Mouse (Mus musculus) myocyte (in vitro differentiated cells): Measurements from ENCODE around the gene Tmem248.

ENCODE experiments used
- E2F4 ChIP-seq: IDR thresholded peaks from one replicate; pipeline ENCODE4 v1.6.1; 2011; ENCODE audit warnings: mild to moderate bottlenecking, control low read depth, moderate library complexity; ENCODE audit not compliant: insufficient read depth
- MAX ChIP-seq: IDR thresholded peaks from one replicate; pipeline ENCODE4 v1.6.1; 2011; ENCODE audit warnings: low read depth, mild to moderate bottlenecking, control low read depth
- MYOD1 ChIP-seq, 3 experiments: IDR thresholded peaks; one replicate each; pipeline ENCODE4 v1.6.1; 2011; ENCODE audit warnings: control low read depth in 2 of 3, low read depth in 2 of 3, mild to moderate bottlenecking in 2 of 3, moderate library complexity in 1 of 3; ENCODE audit not compliant: insufficient read length in 2 of 3, control insufficient read depth in 1 of 3
- MYOG ChIP-seq, 3 experiments: IDR thresholded peaks; one replicate each; pipeline ENCODE4 v1.6.1; 2011; ENCODE audit warnings: control low read depth in 2 of 3, low read depth in 2 of 3, mild to moderate bottlenecking in 2 of 3; ENCODE audit not compliant: insufficient read length in 2 of 3, control insufficient read depth in 1 of 3, insufficient read depth in 1 of 3
- POLR2A ChIP-seq: IDR thresholded peaks from one replicate; pipeline ENCODE4 v1.6.1; 2011; ENCODE audit warnings: low read depth, mild to moderate bottlenecking, control low read depth, moderate library complexity; ENCODE audit not compliant: insufficient read length
- SRF ChIP-seq: IDR thresholded peaks from one replicate; pipeline ENCODE4 v1.6.1; 2011; ENCODE audit warnings: low read depth; ENCODE audit not compliant: control insufficient read depth, insufficient read length
- USF1 ChIP-seq: IDR thresholded peaks from one replicate; pipeline ENCODE4 v1.6.1; 2011; ENCODE audit warnings: low read depth, mild to moderate bottlenecking, control low read depth, moderate library complexity

DNA sequence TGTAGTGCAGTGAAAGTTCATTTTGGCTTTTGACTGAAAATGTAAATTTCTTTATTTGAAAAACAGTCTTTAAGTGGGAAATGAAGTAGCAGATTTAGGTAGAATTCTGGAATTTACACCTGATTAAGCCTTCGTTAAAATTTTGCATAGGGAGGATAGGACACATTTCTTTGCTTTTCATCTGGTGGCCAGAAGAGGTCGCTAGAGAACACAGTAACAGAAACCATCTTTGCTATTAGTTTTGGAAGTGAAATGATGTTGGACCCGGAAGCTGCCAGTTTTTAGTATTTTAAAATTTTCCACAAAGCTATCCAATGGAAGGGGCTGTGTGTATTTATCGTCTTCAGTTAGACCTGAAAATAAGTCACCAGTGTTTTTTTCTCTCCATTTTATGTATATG is 58.6 kb downstream of the Tmem248 start:
- TF ChIP-seq POLR2A, result no peak
- no peak for TF ChIP-seq USF1
- no peak for TF ChIP-seq SRF
- TF ChIP-seq MYOG (IDR thresholded peaks at IDR 0.05; ENCODE audit: control insufficient read depth in 1 of 3, insufficient read depth in 1 of 3, insufficient read length in 2 of 3, low read depth in 2 of 3), result no peak
- no peak for TF ChIP-seq E2F4
- no peak for TF ChIP-seq MYOD1 (IDR thresholded peaks at IDR 0.05; ENCODE audit: control insufficient read depth in 1 of 3, insufficient read length in 2 of 3, low read depth in 2 of 3)
- no peak for TF ChIP-seq MAX
